13 mouse cellular contexts compared by ENCODE assay signal in genomic region chr13:62917416-62918110, GRCm38 (mm10). TPM values are rescaled to one million over a fixed set of nuclear protein-coding genes. Genes with fewer than 3 reads are reported as not detected.
DNase-seq lines count a peak whose midpoint lies in the region; ATAC-seq lines count a peak whose summit lies in the region.
"Had no signal": no experiment of that assay in that cellular context is flagged by ENCODE, and none has a peak within 500 bp of the region (broad histone marks: within the 10 kb centered on the region; RNA-seq: fewer than 3 reads in every experiment).

No protein-coding gene starts in this region.

- H3K27me3 ChIP-seq in embryonic facial prominence, embryonic 13.5 days: no peaks in the 10 kb centered on the region
- H3K27me3 ChIP-seq in liver, embryonic 12.5 days (replicated peaks): no peaks in the 10 kb centered on the region
- H3K27me3 ChIP-seq: kidney, embryonic 15.5 days; midbrain, embryonic 12.5 days had no signal

- no peak overlapping the region for H3K9ac ChIP-seq in embryonic facial prominence, embryonic 13.5 days
- H3K9ac ChIP-seq in liver, embryonic 12.5 days: no peak overlapping the region
- H3K9ac ChIP-seq: kidney, embryonic 15.5 days; midbrain, embryonic 12.5 days had no signal

- intact Hi-C loops in gastrocnemius, postnatal 14 days (cut with DNase I; ENCODE audit: low total_unique reads): no loop called here

- no peaks in the 10 kb centered on the region for H3K9me3 ChIP-seq in embryonic facial prominence, embryonic 13.5 days
- H3K9me3 ChIP-seq in liver, embryonic 12.5 days (replicated peaks): no peaks in the 10 kb centered on the region
- H3K9me3 ChIP-seq: kidney, embryonic 15.5 days; midbrain, embryonic 12.5 days had no signal

- peak; percentile 19 for DNase-seq in kidney, postnatal 14 days
- no peak for DNase-seq in kidney, adult 9 months
- DNase-seq in ovary, postnatal 36 days (ENCODE audit: low spot score): peak; percentile 21
- DNase-seq in ovary, postnatal 14 days (ENCODE audit: low spot score): no peak
- no peak for DNase-seq in gastrocnemius, postnatal 14 days
- DNase-seq: gastrocnemius, postnatal 36 days; heart, postnatal 14 days; thymus, postnatal 25 days had no signal

- H3K36me3 ChIP-seq in embryonic facial prominence, embryonic 13.5 days: no peaks in the 10 kb centered on the region
- no peaks in the 10 kb centered on the region for H3K36me3 ChIP-seq in liver, embryonic 12.5 days
- H3K36me3 ChIP-seq: kidney, embryonic 15.5 days; midbrain, embryonic 12.5 days had no signal

- H3K4me1 ChIP-seq in embryonic facial prominence, embryonic 13.5 days: peaks cover 13% of the 10 kb centered on the region
- H3K4me1 ChIP-seq in liver, embryonic 12.5 days: 0 out of 2 replicates have a peak, but pooled peaks cover 4% of the 10 kb centered on the region
- H3K4me1 ChIP-seq: kidney, embryonic 15.5 days; midbrain, embryonic 12.5 days had no signal

- ATAC-seq in embryonic facial prominence, embryonic 13.5 days (ENCODE audit: insufficient number of reproducible peaks, insufficient read depth, low FRiP score, low TSS enrichment, low read depth): peak; percentile 83
- ATAC-seq in liver, embryonic 12.5 days: no peak

- no peak overlapping the region for H3K4me3 ChIP-seq in embryonic facial prominence, embryonic 13.5 days
- H3K4me3 ChIP-seq in liver, embryonic 12.5 days: no peak overlapping the region
- H3K4me3 ChIP-seq: kidney, embryonic 15.5 days; midbrain, embryonic 12.5 days had no signal

- 35% methylated on average over 1 of the region's 1 CpGs for WGBS in embryonic facial prominence, embryonic 13.5 days
- WGBS in liver, embryonic 12.5 days (ENCODE audit: insufficient replicate concordance): 33% methylated on average over 1 of the region's 1 CpGs

- peak overlapping the region; percentile 87 for H3K27ac ChIP-seq in embryonic facial prominence, embryonic 13.5 days
- no peak overlapping the region for H3K27ac ChIP-seq in liver, embryonic 12.5 days
- H3K27ac ChIP-seq: kidney, embryonic 15.5 days; midbrain, embryonic 12.5 days had no signal

- H3K4me2 ChIP-seq in embryonic facial prominence, embryonic 13.5 days: no peak overlapping the region
- H3K4me2 ChIP-seq in liver, embryonic 12.5 days: no peak overlapping the region
- H3K4me2 ChIP-seq: kidney, embryonic 15.5 days; midbrain, embryonic 12.5 days had no signal

RNA-seq across cellular contexts. Expression of gene Fbp1, which starts 29.5 kb away (rescaled TPM):
- 0.66 and 5.3 TPM in 2 replicates for polyA plus RNA-seq in embryonic facial prominence, embryonic 13.5 days (2015; fragmentation: Nextera tagmentation; extraction: Ambion mirVana)
- polyA plus RNA-seq in liver, embryonic 12.5 days (2016; fragmentation: Nextera tagmentation; extraction: Ambion mirVana): not detected in 2 replicates
- not detected for total RNA-seq in gastrocnemius, postnatal 14 days (2021)
- total RNA-seq: gastrocnemius, postnatal 36 days; heart, postnatal 14 days had no signal
- polyA plus RNA-seq: midbrain, embryonic 12.5 days had no signal

RNA-seq across cellular contexts. Expression of gene 2010111I01Rik, which starts 47.1 kb away (rescaled TPM):
- 219 and 254 TPM in 2 replicates for polyA plus RNA-seq in embryonic facial prominence, embryonic 13.5 days (2015; fragmentation: Nextera tagmentation; extraction: Ambion mirVana)
- 17.2 and 19.6 TPM in 2 replicates for polyA plus RNA-seq in liver, embryonic 12.5 days (2016; fragmentation: Nextera tagmentation; extraction: Ambion mirVana)
- total RNA-seq in gastrocnemius, postnatal 14 days (2021): 10 to 100 TPM; 54.1 to 54.3 TPM

RNA-seq across cellular contexts. Expression of gene Fbp2, which starts 59.3 kb away (rescaled TPM):
- 0.45 and 2.1 TPM in 2 replicates for polyA plus RNA-seq in embryonic facial prominence, embryonic 13.5 days (2015; fragmentation: Nextera tagmentation; extraction: Ambion mirVana)
- polyA plus RNA-seq in liver, embryonic 12.5 days (2016; fragmentation: Nextera tagmentation; extraction: Ambion mirVana): not detected in 2 replicates
- 10 to 100 TPM; 63.5 to 77.7 TPM for total RNA-seq in gastrocnemius, postnatal 14 days (2021)
- total RNA-seq: common myeloid progenitor, adult 5-6 weeks had no signal
- polyA plus RNA-seq: midbrain, embryonic 12.5 days had no signal

Comparison
In these comparisons a context has a peak if more than half of its experiments do, and no peak if none do; other contexts are left out.
1. DNase-seq: peak in kidney, postnatal 14 days (single experiment) and ovary, postnatal 36 days (single experiment); none in kidney, adult 9 months (single experiment), ovary, postnatal 14 days (single experiment) and gastrocnemius, postnatal 14 days (single experiment).
2. RNA of gene 2010111I01Rik, which starts 47.1 kb away (polyA plus RNA-seq): 219 to 254 TPM in embryonic facial prominence, embryonic 13.5 days; 17.2 to 19.6 TPM in liver, embryonic 12.5 days; every median in the first group is over 10 times any median in the second.